Mouse (Mus musculus): ENCODE results near the gene Prn. TPM values are rescaled to one million over a fixed set of nuclear protein-coding genes. Genes with fewer than 3 reads are reported as not detected.

Gene Prn
- polyA plus RNA-seq, 1 experiment from 2014 or later: 0.32 TPM

DNA sequence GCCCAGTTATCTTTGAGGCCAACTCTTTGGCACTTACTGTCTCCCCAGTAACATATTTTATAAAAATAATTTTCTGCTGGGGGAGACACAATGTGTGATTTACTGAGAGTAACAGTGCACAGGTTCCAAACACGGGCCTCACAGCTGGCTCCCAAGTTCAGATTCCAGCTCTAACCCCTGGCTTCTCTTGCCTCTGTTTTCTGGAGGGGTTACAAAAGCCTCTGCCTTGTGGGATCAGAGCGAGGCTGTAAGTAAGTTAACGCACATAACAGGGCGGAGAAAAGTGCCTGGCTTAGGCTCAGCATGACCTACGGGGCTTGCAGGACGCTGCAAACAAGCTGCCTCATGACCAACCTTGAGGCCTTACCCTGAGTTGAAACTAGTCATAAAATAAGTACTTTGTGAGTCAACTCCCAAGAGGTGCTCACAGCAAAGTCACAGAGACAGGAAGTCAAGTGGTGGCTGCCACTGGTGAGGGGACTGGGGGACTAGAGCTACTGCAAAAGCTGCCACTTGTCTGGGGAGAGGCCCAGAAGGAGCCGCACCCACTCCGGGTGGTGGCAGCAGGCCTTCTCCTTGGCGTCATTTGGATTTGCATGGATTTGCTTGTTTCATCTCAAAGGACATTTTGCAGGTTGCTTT lies 94.9 kb downstream of the Prn start:
- H3K36me3 ChIP-seq (ENCODE audit: control insufficient read depth, insufficient read depth, low read length): peaks cover 77% of the 10 kb centered on the region
- no peak overlapping the region for H3K27ac ChIP-seq (ENCODE audit: low read depth, low read length)
- H3K4me3 ChIP-seq (ENCODE audit: low read depth, low read length): no peak overlapping the region
- DNase-seq (ENCODE audit: low spot score): no peak
- H3K27me3 ChIP-seq (replicated peaks; ENCODE audit: control insufficient read depth, insufficient read depth, low read length): no peaks in the 10 kb centered on the region
- WGBS: 83% methylated on average over 9 of the region's 9 CpGs
- no peaks in the 10 kb centered on the region for H3K9me3 ChIP-seq (replicated peaks; ENCODE audit: control insufficient read depth, low read length)
- H3K4me1 ChIP-seq (ENCODE audit: control insufficient read depth, insufficient read depth, low read length): no peaks in the 10 kb centered on the region
- H3K4me2 ChIP-seq (ENCODE audit: low read length): no peak overlapping the region
- no peak for ATAC-seq
- H3K9ac ChIP-seq (ENCODE audit: low read length): no peak overlapping the region

DNA sequence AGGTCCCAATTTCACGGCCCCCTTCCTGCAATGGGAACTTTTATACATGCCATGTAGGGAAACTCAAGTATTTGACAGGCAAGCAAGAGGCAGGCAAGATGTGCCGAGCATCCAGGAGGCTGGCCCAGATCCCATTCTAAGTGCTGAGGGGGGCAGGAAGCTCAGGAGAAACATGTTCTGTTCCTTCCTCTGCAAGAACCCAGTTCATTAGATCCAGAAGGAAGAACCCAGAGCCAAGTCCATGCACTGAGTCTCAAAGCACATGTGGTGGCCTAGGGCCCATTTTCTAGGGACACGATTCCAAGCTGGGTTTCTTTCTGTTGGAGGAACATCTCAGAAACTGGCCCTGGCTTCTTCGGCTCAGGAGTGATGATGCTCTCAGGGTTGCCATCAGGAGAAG lies 95.7 kb downstream of the Prn start:
- WGBS: 92% methylated on average over 4 of the region's 4 CpGs
- peaks cover 73% of the 10 kb centered on the region for H3K36me3 ChIP-seq (ENCODE audit: control insufficient read depth, insufficient read depth, low read length)

More for the DNA sequence above, 95.7 kb downstream of the Prn start:
- Histone ChIP-seq H3K9ac (ENCODE audit: low read length) (no peak overlapping the region), H3K9me3 (replicated peaks; ENCODE audit: control insufficient read depth, low read length) (no peaks in the 10 kb centered on the region), H3K27me3 (replicated peaks; ENCODE audit: control insufficient read depth, insufficient read depth, low read length) (no peaks in the 10 kb centered on the region), H3K27ac (ENCODE audit: low read depth, low read length) (no peak overlapping the region), H3K4me3 (ENCODE audit: low read depth, low read length) (no peak overlapping the region), H3K4me1 (ENCODE audit: control insufficient read depth, insufficient read depth, low read length) (no peaks in the 10 kb centered on the region), H3K4me2 (ENCODE audit: low read length) (no peak overlapping the region)
- DNase-seq (ENCODE audit: low spot score) (no peak), ATAC-seq (no peak)

Other genes with a start within 250 kb of the Prn start
- not detected in 2 replicates for gene Erv3, start 50.2 kb upstream of the Prn start, polyA plus RNA-seq (2014; fragmentation: Nextera tagmentation; extraction: Ambion mirVana)
- 111 and 125 TPM in 2 replicates for gene Prnp, start within 50 bp of the Prn start, polyA plus RNA-seq (2014; fragmentation: Nextera tagmentation; extraction: Ambion mirVana)
- 13.6 and 14.1 TPM in 2 replicates for gene Prnd, start 40.9 kb downstream of the Prn start, polyA plus RNA-seq (2014; fragmentation: Nextera tagmentation; extraction: Ambion mirVana)
- gene Rassf2, start 120.3 kb downstream of the Prn start, polyA plus RNA-seq (2014; fragmentation: Nextera tagmentation; extraction: Ambion mirVana): 17.9 and 20.3 TPM in 2 replicates
- 19.3 and 25.3 TPM in 2 replicates for gene Slc23a2, start 235.2 kb downstream of the Prn start, polyA plus RNA-seq (2014; fragmentation: Nextera tagmentation; extraction: Ambion mirVana)

All from forebrain, embryonic 14.5 days (tissue).